ENCODE assay signal across 18 mouse cellular contexts in genomic region chr4:133705062-133705461, GRCm38 (mm10). TPM values are rescaled to one million over a fixed set of nuclear protein-coding genes. Genes with fewer than 3 reads are reported as not detected.
DNase-seq lines count a peak whose midpoint lies in the region; ATAC-seq and TF ChIP-seq lines count a peak whose summit lies in the region.
"Had no signal": no experiment of that assay in that cellular context is flagged by ENCODE, and none has a peak within 500 bp of the region (broad histone marks: within the 10 kb centered on the region; RNA-seq: fewer than 3 reads in every experiment).

No protein-coding gene starts in this region.

- peak overlapping the region; percentile 90; the same call in 1 of the 2 replicates for H3K27ac ChIP-seq in heart, adult 2 months
- 0 out of 2 replicates have a peak overlapping the region, but pooled peaks have one; percentile 22 for H3K27ac ChIP-seq in liver, embryonic 12.5 days
- no peak overlapping the region for H3K27ac ChIP-seq in liver, embryonic 11.5 days (ENCODE audit: low read depth, low read length)
- 0 out of 2 replicates have a peak overlapping the region, but pooled peaks have one; percentile 21 for H3K27ac ChIP-seq in brown adipose tissue, adult 24 weeks (replicated peaks; ENCODE audit: low read depth, low read length)
- H3K27ac ChIP-seq: hindbrain, embryonic 12.5 days had no signal

- no peaks in the 10 kb centered on the region for H3K27me3 ChIP-seq in heart, adult 2 months (ENCODE audit: control insufficient read depth, insufficient read depth, low read length)
- H3K27me3 ChIP-seq in liver, embryonic 12.5 days (replicated peaks), result no peaks in the 10 kb centered on the region
- no peaks in the 10 kb centered on the region for H3K27me3 ChIP-seq in liver, embryonic 11.5 days (replicated peaks; ENCODE audit: control insufficient read depth, insufficient read depth, low read length)
- H3K27me3 ChIP-seq: heart, embryonic 15.5 days; hindbrain, embryonic 12.5 days; liver, embryonic 15.5 days; neural tube, embryonic 13.5 days had no signal

- no peak for TF ChIP-seq CTCF in heart, adult 2 months (IDR thresholded peaks at IDR 0.05)

- intact Hi-C loops in heart, adult 2 months (cut with DNase I), result no loop called here

- H3K9ac ChIP-seq in heart, adult 2 months (ENCODE audit: low read depth, low read length), result no peak overlapping the region
- H3K9ac ChIP-seq in liver, embryonic 12.5 days, result no peak overlapping the region
- no peak overlapping the region for H3K9ac ChIP-seq in liver, embryonic 11.5 days (ENCODE audit: low read depth, low read length)
- H3K9ac ChIP-seq: heart, embryonic 15.5 days; hindbrain, embryonic 12.5 days; liver, embryonic 15.5 days; neural tube, embryonic 13.5 days had no signal

- TF ChIP-seq POLR2A in heart, adult 2 months (IDR thresholded peaks at IDR 0.05; ENCODE audit: insufficient read depth, low read depth, low read length), result no peak

- no peak overlapping the region for H3K4me2 ChIP-seq in liver, embryonic 12.5 days
- no peak overlapping the region for H3K4me2 ChIP-seq in liver, embryonic 11.5 days
- H3K4me2 ChIP-seq: heart, embryonic 15.5 days; hindbrain, embryonic 12.5 days; liver, embryonic 15.5 days; neural tube, embryonic 13.5 days had no signal

- H3K79me2 ChIP-seq in heart, adult 2 months (replicated peaks; ENCODE audit: control insufficient read depth, insufficient read depth, low read length), result peaks cover 3% of the 10 kb centered on the region

- peaks cover 36% of the 10 kb centered on the region for H3K4me1 ChIP-seq in heart, adult 2 months (ENCODE audit: control insufficient read depth, insufficient read depth, low read length)
- peaks cover 65% of the 10 kb centered on the region for H3K4me1 ChIP-seq in liver, embryonic 12.5 days
- peaks cover 44% of the 10 kb centered on the region for H3K4me1 ChIP-seq in liver, embryonic 11.5 days (replicated peaks; ENCODE audit: control insufficient read depth, insufficient read depth, low read length)
- H3K4me1 ChIP-seq in brown adipose tissue, adult 24 weeks (ENCODE audit: control insufficient read depth, insufficient read depth, insufficient read length, low read length), result peaks cover 29% of the 10 kb centered on the region

- ATAC-seq in liver, embryonic 12.5 days, result no peak
- no peak for ATAC-seq in liver, embryonic 11.5 days (replicated peaks; ENCODE audit: low FRiP score)
- peak; percentile 66 for ATAC-seq in megakaryocyte-erythroid progenitor cell, adult 5-6 weeks (replicated peaks; ENCODE audit: low FRiP score, low TSS enrichment, poor library complexity, severe bottlenecking)
- ATAC-seq in cerebellum, adult (ENCODE audit: insufficient number of reproducible peaks, low FRiP score, low TSS enrichment), result no peak
- ATAC-seq: forebrain, embryonic 16.5 days had no signal

- no peak for DNase-seq in heart, adult 2 months
- DNase-seq in heart, adult 18-20 months, result no peak
- DNase-seq in liver, embryonic 11.5 days (ENCODE audit: low spot score), result no peak
- no peak for DNase-seq in B cell, adult 2 months
- DNase-seq: adrenal gland, adult 2 months; cerebellum, postnatal 10 days; embryo, embryonic 11 days; gastrocnemius, postnatal 10 days; kidney, adult 2 months had no signal

- no peaks in the 10 kb centered on the region for H3K9me3 ChIP-seq in liver, embryonic 12.5 days (replicated peaks)
- H3K9me3 ChIP-seq in liver, embryonic 11.5 days (ENCODE audit: control insufficient read depth, low read length), result no peaks in the 10 kb centered on the region
- H3K9me3 ChIP-seq: heart, embryonic 15.5 days; hindbrain, embryonic 12.5 days; liver, embryonic 15.5 days; neural tube, embryonic 13.5 days had no signal

- H3K36me3 ChIP-seq in heart, adult 2 months (ENCODE audit: control insufficient read depth, insufficient read depth, low read length), result peaks cover 56% of the 10 kb centered on the region
- peaks cover 97% of the 10 kb centered on the region for H3K36me3 ChIP-seq in liver, embryonic 12.5 days
- H3K36me3 ChIP-seq in liver, embryonic 11.5 days (ENCODE audit: control insufficient read depth, insufficient read depth, low read length), result peaks cover 23% of the 10 kb centered on the region

- no peak for TF ChIP-seq EP300 in heart, adult 2 months (IDR thresholded peaks at IDR 0.05; ENCODE audit: insufficient read depth, low read depth, low read length)

- WGBS in heart, adult 2 months, result 52% methylated on average over 4 of the region's 4 CpGs
- WGBS in liver, embryonic 12.5 days (ENCODE audit: insufficient replicate concordance), result 50% methylated on average over 4 of the region's 4 CpGs
- WGBS in liver, embryonic 11.5 days, result 73% methylated on average over 4 of the region's 4 CpGs

- H3K4me3 ChIP-seq in heart, adult 2 months, result no peak overlapping the region
- no peak overlapping the region for H3K4me3 ChIP-seq in liver, embryonic 12.5 days
- H3K4me3 ChIP-seq in liver, embryonic 11.5 days (ENCODE audit: low read depth, low read length), result no peak overlapping the region
- no peak overlapping the region for H3K4me3 ChIP-seq in brown adipose tissue, adult 24 weeks (ENCODE audit: insufficient read depth, low read depth, low read length)
- H3K4me3 ChIP-seq: heart, embryonic 15.5 days; hindbrain, embryonic 12.5 days; liver, embryonic 15.5 days; neural tube, embryonic 13.5 days had no signal

RNA-seq across cellular contexts. Expression of gene Pigv, which starts 32.6 kb away (rescaled TPM):
- 10 to 100 TPM; 11.7 to 12.1 TPM for total RNA-seq in heart, adult 2 months (2021)
- 9.5 and 11.7 TPM in 2 replicates for polyA plus RNA-seq in heart, adult 2 months (2012; rRNA removed)
- 10 to 100 TPM; 12.5 to 12.7 TPM for total RNA-seq in heart, adult 18-20 months (2021)
- 7.0 and 10.0 TPM in 2 replicates for polyA plus RNA-seq in liver, embryonic 12.5 days (2016; fragmentation: Nextera tagmentation; extraction: Ambion mirVana)
- 10.7 and 15.0 TPM in 2 replicates for polyA plus RNA-seq in liver, embryonic 11.5 days (2014; fragmentation: Nextera tagmentation; extraction: Ambion mirVana)
- polyA plus RNA-seq in brown adipose tissue, adult 24 weeks (2012; ENCODE audit: insufficient read depth, insufficient read length, missing spikeins), result 4.6 and 5.9 TPM in 2 replicates
- total RNA-seq in megakaryocyte-erythroid progenitor cell, adult 5-6 weeks (2014; fragmentation: Nextera tagmentation), result 7.0 and 10.1 TPM in 2 replicates
- 2.3 and 12.4 TPM in 2 replicates for total RNA-seq in megakaryocyte-erythroid progenitor cell, adult 5-6 weeks (2017)

RNA-seq across cellular contexts. Expression of gene Arid1a, which starts 51.5 kb away (rescaled TPM):
- total RNA-seq in heart, adult 2 months (2021), result 10 to 100 TPM; 34.2 to 38.0 TPM
- 27.8 and 28.1 TPM in 2 replicates for polyA plus RNA-seq in heart, adult 2 months (2012; rRNA removed)
- total RNA-seq in heart, adult 18-20 months (2021), result 10 to 100 TPM; 31.3 to 34.9 TPM
- 14.7 TPM in 2 replicates for polyA plus RNA-seq in liver, embryonic 12.5 days (2016; fragmentation: Nextera tagmentation; extraction: Ambion mirVana)
- 26.6 and 32.4 TPM in 2 replicates for polyA plus RNA-seq in liver, embryonic 11.5 days (2014; fragmentation: Nextera tagmentation; extraction: Ambion mirVana)
- 13.5 and 18.7 TPM in 2 replicates for polyA plus RNA-seq in brown adipose tissue, adult 24 weeks (2012; ENCODE audit: insufficient read depth, insufficient read length, missing spikeins)
- total RNA-seq in megakaryocyte-erythroid progenitor cell, adult 5-6 weeks (2014; fragmentation: Nextera tagmentation), result 127 and 136 TPM in 2 replicates
- total RNA-seq in megakaryocyte-erythroid progenitor cell, adult 5-6 weeks (2017), result 28.2 and 29.6 TPM in 2 replicates

RNA-seq across cellular contexts. Expression of gene Zdhhc18, which starts 55.1 kb away (rescaled TPM):
- total RNA-seq in heart, adult 2 months (2021), result 10 to 100 TPM; 21.3 to 27.7 TPM
- polyA plus RNA-seq in heart, adult 2 months (2012; rRNA removed), result 37.3 and 40.1 TPM in 2 replicates
- total RNA-seq in heart, adult 18-20 months (2021), result 10 to 100 TPM; 20.9 to 31.7 TPM
- polyA plus RNA-seq in liver, embryonic 12.5 days (2016; fragmentation: Nextera tagmentation; extraction: Ambion mirVana), result 4.6 and 5.5 TPM in 2 replicates
- 2.1 and 3.1 TPM in 2 replicates for polyA plus RNA-seq in liver, embryonic 11.5 days (2014; fragmentation: Nextera tagmentation; extraction: Ambion mirVana)
- 9.4 and 10.6 TPM in 2 replicates for polyA plus RNA-seq in brown adipose tissue, adult 24 weeks (2012; ENCODE audit: insufficient read depth, insufficient read length, missing spikeins)
- 16.2 and 24.1 TPM in 2 replicates for total RNA-seq in megakaryocyte-erythroid progenitor cell, adult 5-6 weeks (2014; fragmentation: Nextera tagmentation)
- 5.0 and 8.1 TPM in 2 replicates for total RNA-seq in megakaryocyte-erythroid progenitor cell, adult 5-6 weeks (2017)
